Mouse (Mus musculus): ENCODE measurements at regions not wholly inside any gene's neighbourhood (a gene's known extent, or its start where the extent isn't known, plus 50 kb on each side); places are given as distances from the start of the nearest gene placed in this dataset.

GRCm38 (mm10) chr4:153063402-153063801 is 419.2 kb downstream of the Ajap1 start:
- no peak for DNase-seq (ENCODE audit: extremely low spot score in 1 of 2, low spot score in 1 of 2)

- DNase-seq (ENCODE audit: extremely low spot score in 1 of 2, low spot score in 1 of 2), result no peak
These were observed 424.5 kb downstream of the Ajap1 start for GRCm38 (mm10) chr4:153058152-153058551.

GRCm38 (mm10) chr4:153023711-153024110 is 458.9 kb downstream of the Ajap1 start:
- DNase-seq (ENCODE audit: extremely low spot score in 1 of 2, low spot score in 1 of 2), result no peak

- no peak for DNase-seq (ENCODE audit: extremely low spot score in 1 of 2, low spot score in 1 of 2)
These were observed 463.4 kb downstream of the Ajap1 start for GRCm38 (mm10) chr4:153019211-153019610.

- DNase-seq (ENCODE audit: extremely low spot score in 1 of 2, low spot score in 1 of 2), result peak in 1 of 2 experiments; percentile 11
These were observed 464.3 kb downstream of the Ajap1 start for GRCm38 (mm10) chr4:153018138-153018921.

GRCm38 (mm10) chr4:153017816-153018137 is 464.8 kb downstream of the Ajap1 start:
- peak; percentile 20 to 36 for DNase-seq (ENCODE audit: extremely low spot score in 1 of 2, low spot score in 1 of 2)

GRCm38 (mm10) chr4:153003338-153003737 is 479.3 kb downstream of the Ajap1 start:
- no peak for DNase-seq (ENCODE audit: extremely low spot score in 1 of 2, low spot score in 1 of 2)

- no peak for DNase-seq (ENCODE audit: extremely low spot score in 1 of 2, low spot score in 1 of 2)
These were observed 480.1 kb downstream of the Ajap1 start for GRCm38 (mm10) chr4:153002516-153002915.

GRCm38 (mm10) chr4:153001761-153002160 is 480.9 kb downstream of the Ajap1 start:
- no peak for DNase-seq (ENCODE audit: extremely low spot score in 1 of 2, low spot score in 1 of 2)

GRCm38 (mm10) chr4:152999526-152999925 is 483.1 kb downstream of the Ajap1 start:
- no peak for DNase-seq (ENCODE audit: extremely low spot score in 1 of 2, low spot score in 1 of 2)

- no peak for DNase-seq (ENCODE audit: extremely low spot score in 1 of 2, low spot score in 1 of 2)
These were observed 485.4 kb downstream of the Ajap1 start for GRCm38 (mm10) chr4:152997251-152997650.

GRCm38 (mm10) chr4:152996641-152997040 is 486.0 kb downstream of the Ajap1 start:
- DNase-seq (ENCODE audit: extremely low spot score in 1 of 2, low spot score in 1 of 2), result no peak

GRCm38 (mm10) chr4:152995052-152995595 is 487.5 kb downstream of the Ajap1 start:
- DNase-seq (ENCODE audit: extremely low spot score in 1 of 2, low spot score in 1 of 2), result no peak

- DNase-seq (ENCODE audit: extremely low spot score in 1 of 2, low spot score in 1 of 2), result no peak
These were observed 488.4 kb downstream of the Ajap1 start for GRCm38 (mm10) chr4:152994206-152994605.

- no peak for DNase-seq (ENCODE audit: extremely low spot score in 1 of 2, low spot score in 1 of 2)
These were observed 492.3 kb downstream of the Ajap1 start for GRCm38 (mm10) chr4:152990266-152990665.

GRCm38 (mm10) chr4:152987726-152988125 is 494.9 kb downstream of the Ajap1 start:
- no peak for DNase-seq (ENCODE audit: extremely low spot score in 1 of 2, low spot score in 1 of 2)

GRCm38 (mm10) chr4:152975012-152975675 is 497.5 kb upstream of the Kcnab2 start:
- DNase-seq (ENCODE audit: extremely low spot score in 1 of 2, low spot score in 1 of 2), result peak in 1 of 2 experiments; percentile 20

- no peak for DNase-seq (ENCODE audit: extremely low spot score in 1 of 2, low spot score in 1 of 2)
These were observed 485.3 kb upstream of the Kcnab2 start for GRCm38 (mm10) chr4:152963001-152963400.

- DNase-seq (ENCODE audit: extremely low spot score in 1 of 2, low spot score in 1 of 2), result no peak
These were observed 484.5 kb upstream of the Kcnab2 start for GRCm38 (mm10) chr4:152962165-152962564.

- no peak for DNase-seq (ENCODE audit: extremely low spot score in 1 of 2, low spot score in 1 of 2)
These were observed 484.0 kb upstream of the Kcnab2 start for GRCm38 (mm10) chr4:152961677-152962076.

GRCm38 (mm10) chr4:152959627-152960230 is 482.1 kb upstream of the Kcnab2 start:
- DNase-seq (ENCODE audit: extremely low spot score in 1 of 2, low spot score in 1 of 2), result peak; percentile 22 to 28
